Mouse (Mus musculus): Measurements from ENCODE around the gene Copz1.

GRCm38 (mm10) chr15:103290417-103290816 lies 17.9 kb downstream of the Copz1 start:
- no peak for TF ChIP-seq CTCF (IDR thresholded peaks at IDR 0.05)
- no peak for TF ChIP-seq EP300 (IDR thresholded peaks at IDR 0.05; ENCODE audit: insufficient read depth, low read depth, low read length)

Data from heart, adult 2 months (tissue).